Comparison of ENCODE assay signal across 8 mouse cellular contexts in genomic region chr2:120566886-120567797, GRCm38 (mm10). TPM values are rescaled to one million over a fixed set of nuclear protein-coding genes. Genes with fewer than 3 reads are reported as not detected.
DNase-seq lines count a peak whose midpoint lies in the region; ATAC-seq lines count a peak whose summit lies in the region.

Snap23 (plus strand) TSS chr2:120567671.

- peak; percentile 98 to 99 for DNase-seq in adrenal gland, adult (ENCODE audit: inconsistent age in 2 of 2, low spot score in 1 of 2)
- DNase-seq in embryo, embryonic 10.5 days (ENCODE audit: low spot score): peak; percentile 97
- peak; percentile 94 for DNase-seq in gastrocnemius, postnatal 14 days
- DNase-seq in left cerebral cortex, postnatal 10 days (ENCODE audit: extremely low spot score in 1 of 2, low spot score in 2 of 2): peak; percentile 90 to 95
- peak; percentile 95 for DNase-seq in right cerebral cortex, postnatal 25 days
- DNase-seq in urinary bladder, postnatal 4 days (ENCODE audit: low spot score in 2 of 2): peak; percentile 93 to 97

- intact Hi-C loops in gastrocnemius, postnatal 14 days (cut with DNase I; ENCODE audit: low total_unique reads): no loop called here
- intact Hi-C loops in left cerebral cortex, postnatal 10 days (cut with DNase I): loop anchor here (10.0 kb wide), 1 partner anchor 88 kb away; no protein-coding TSS in a partner anchor

- ATAC-seq in inflammation-experienced regulatory T-cells, adult 6 months: peak; percentile 76
- ATAC-seq in megakaryocyte-erythroid progenitor cell, adult 5-6 weeks (replicated peaks; ENCODE audit: low FRiP score, low TSS enrichment, poor library complexity, severe bottlenecking): peak; percentile 78

RNA-seq across cellular contexts. Expression of gene Snap23, which starts in this region (rescaled TPM):
- total RNA-seq in gastrocnemius, postnatal 14 days (2021): 10 to 100 TPM; 43.1 to 47.7 TPM
- polyA plus RNA-seq in inflammation-experienced regulatory T-cells, adult 6 months (2017; shearing (Covaris generic)): 10 to 100 TPM; 54.6 to 67.1 (median 58.2) TPM
- total RNA-seq in left cerebral cortex, postnatal 10 days (2021): 10 to 100 TPM; 16.5 to 17.4 TPM
- 57.8 and 76.4 TPM in 2 replicates for total RNA-seq in megakaryocyte-erythroid progenitor cell, adult 5-6 weeks (2014; fragmentation: Nextera tagmentation)
- 136 and 161 TPM in 2 replicates for total RNA-seq in megakaryocyte-erythroid progenitor cell, adult 5-6 weeks (2017)

Comparison
In these comparisons a context has a peak if more than half of its experiments do, and no peak if none do; other contexts are left out.
1. Peak in every context shown above with its lines: DNase-seq and ATAC-seq.